Mouse (Mus musculus) forebrain, postnatal 0 days (tissue): ENCODE data around the gene Nfatc3. TPM values are rescaled to one million over a fixed set of nuclear protein-coding genes. Genes with fewer than 3 reads are reported as not detected.

ENCODE experiments used
- ATAC-seq: fragments of 200-750 bp; cut with Nextera tagmentation; 2 replicates; pipeline ENCODE4 v1.8.0; 2017; ENCODE audit warnings: mild to moderate bottlenecking, moderate library complexity
- DNase-seq: peaks from one replicate; pipeline ENCODE4 v3.0.0-alpha.2; 2015
- H3K27ac ChIP-seq: fragments of 300-500 bp; sonication (generic); 2 replicates; pipeline ENCODE4 v1.5.1; 2014; ENCODE audit warnings: low read depth, mild to moderate bottlenecking, antibody characterized with exemption, low read length, moderate library complexity, mixed read lengths
- H3K27me3 ChIP-seq: fragments of 300-500 bp; sonication (generic); 2 replicates; pipeline ENCODE4 v1.6.1; 2014; ENCODE audit warnings: mild to moderate bottlenecking, low read length, mixed read lengths; ENCODE audit not compliant: insufficient read depth
- H3K36me3 ChIP-seq: fragments of 300-500 bp; sonication (generic); 2 replicates; pipeline ENCODE4 v1.6.1; 2014; ENCODE audit warnings: mild to moderate bottlenecking, moderate library complexity; ENCODE audit not compliant: insufficient read depth
- H3K4me1 ChIP-seq: fragments of 300-500 bp; sonication (generic); 2 replicates; pipeline ENCODE4 v1.6.1; 2014; ENCODE audit warnings: antibody characterized with exemption; ENCODE audit not compliant: insufficient read depth
- H3K4me2 ChIP-seq: fragments of 300-500 bp; sonication (generic); 2 replicates; pipeline ENCODE4 v1.6.1; 2014; ENCODE audit warnings: low read depth, mild to moderate bottlenecking, moderate library complexity
- H3K4me3 ChIP-seq: fragments of 300-500 bp; sonication (generic); 2 replicates; pipeline ENCODE4 v1.5.1; 2014; ENCODE audit warnings: low read depth, low read length, mixed read lengths
- H3K9ac ChIP-seq: fragments of 300-500 bp; sonication (generic); 2 replicates; pipeline ENCODE4 v1.6.1; 2014; ENCODE audit warnings: mild to moderate bottlenecking
- H3K9me3 ChIP-seq: fragments of 300-500 bp; sonication (generic); 2 replicates; pipeline ENCODE4 v1.6.1; 2016; ENCODE audit warnings: low read length
- CTCF ChIP-seq: sonication (generic); IDR thresholded peaks from 2 replicates; pipeline ENCODE4 v1.5.1; 2016; ENCODE audit warnings: antibody characterized with exemption, control low read depth, low read depth
- WGBS: fragments of 180-500 bp; shearing (Covaris S2); extraction: QIAGEN DNeasy Blood & Tissue Kit; methylation state at CpG from one replicate; pipeline ENCODE4 v1.1.7; 2014; 5-methylcytosine and 5-hydroxymethylcytosine counted together
- polyA plus RNA-seq: library from polyadenylated mRNA; unstranded; fragments of >200 nt; fragmentation: Nextera tagmentation; extraction: Ambion mirVana; gene quantifications from 2 replicates; pipeline ENCODE4 v1.2.1, GENCODE M21; 2015
- total RNA-seq: library from RNA; depleted of rRNA; stranded (reverse); fragments of >200 nt; gene quantifications from 2 replicates; pipeline ENCODE4 v1.2.3, GENCODE M21; 2014

Gene Nfatc3
- total and polyA plus RNA-seq, 2 experiments from 2014 or later: 1.9 to 16.0 TPM

GRCm38 (mm10) chr8:106140191-106140590 lies 81.6 kb downstream of the Nfatc3 start:
- WGBS: 67% methylated on average over 5 of the region's 5 CpGs
- DNase-seq (no peak), ATAC-seq (no peak)
- Histone ChIP-seq H3K4me2 (no peak overlapping the region), H3K27ac (no peak overlapping the region), H3K27me3 (peaks cover 38% of the 10 kb centered on the region), H3K4me3 (no peak overlapping the region), H3K9me3 (no peaks in the 10 kb centered on the region), H3K36me3 (no peaks in the 10 kb centered on the region), H3K4me1 (peaks cover 16% of the 10 kb centered on the region), H3K9ac (no peak overlapping the region)
- no peak for TF ChIP-seq CTCF

DNA sequence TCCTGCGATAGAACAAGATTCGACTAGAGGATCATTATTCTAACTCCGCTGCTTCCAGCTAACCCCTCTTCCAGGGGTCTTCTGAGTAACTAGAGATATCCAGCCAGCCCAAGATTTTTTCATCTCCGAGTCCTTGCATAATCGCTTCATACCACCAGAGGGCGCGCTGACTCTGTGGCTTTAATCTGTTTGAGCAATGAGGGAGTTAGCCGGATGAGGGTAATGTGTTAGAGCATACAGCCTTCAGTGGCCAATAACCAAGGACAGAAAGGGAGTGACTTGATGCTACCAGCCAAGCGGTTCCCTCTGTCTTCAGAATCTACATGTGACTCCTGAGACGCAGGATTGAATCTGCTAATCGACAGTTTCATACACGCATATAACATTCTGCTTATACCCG lies 82.1 kb downstream of the Nfatc3 start:
- Histone ChIP-seq H3K27ac (no peak overlapping the region), H3K4me2 (no peak overlapping the region), H3K9me3 (no peaks in the 10 kb centered on the region), H3K4me3 (no peak overlapping the region), H3K9ac (no peak overlapping the region), H3K36me3 (no peaks in the 10 kb centered on the region), H3K27me3 (peaks cover 32% of the 10 kb centered on the region), H3K4me1 (peaks cover 16% of the 10 kb centered on the region)
- DNase-seq: peak; percentile 90
- peak; percentile 85 for ATAC-seq
- TF ChIP-seq CTCF: peak; percentile 93
- WGBS: 17% methylated on average over 13 of the region's 13 CpGs

- no peaks in the 10 kb centered on the region for H3K36me3 ChIP-seq
- H3K4me1 ChIP-seq: no peaks in the 10 kb centered on the region
Observed at GRCm38 (mm10) chr8:106145331-106145730, 86.7 kb downstream of the Nfatc3 start.

GRCm38 (mm10) chr8:106146014-106146413 lies 87.4 kb downstream of the Nfatc3 start:
- Histone ChIP-seq H3K27me3 (no peaks in the 10 kb centered on the region), H3K9ac (no peak overlapping the region), H3K27ac (no peak overlapping the region), H3K4me3 (no peak overlapping the region), H3K4me2 (no peak overlapping the region), H3K4me1 (peaks cover 5% of the 10 kb centered on the region), H3K36me3 (no peaks in the 10 kb centered on the region), H3K9me3 (no peaks in the 10 kb centered on the region)
- DNase-seq (no peak), ATAC-seq (no peak)
- 87% methylated on average over 4 of the region's 4 CpGs for WGBS
- no peak for TF ChIP-seq CTCF

More at GRCm38 (mm10) chr8:106145331-106145730, 86.7 kb downstream of the Nfatc3 start:
- DNase-seq (no peak), ATAC-seq (no peak)
- Histone ChIP-seq H3K27me3 (no peaks in the 10 kb centered on the region), H3K9ac (no peak overlapping the region), H3K9me3 (no peaks in the 10 kb centered on the region), H3K4me3 (no peak overlapping the region), H3K27ac (no peak overlapping the region), H3K4me2 (no peak overlapping the region)
- TF ChIP-seq CTCF: no peak
- WGBS: 88% methylated on average over 2 of the region's 2 CpGs

GRCm38 (mm10) chr8:106147868-106148565 lies 89.4 kb downstream of the Nfatc3 start:
- peaks cover 10% of the 10 kb centered on the region for H3K4me1 ChIP-seq
- no peak overlapping the region for H3K9ac ChIP-seq
- TF ChIP-seq CTCF: no peak
- ATAC-seq (no peak), DNase-seq (no peak)
- H3K9me3 ChIP-seq: no peaks in the 10 kb centered on the region
- H3K27ac ChIP-seq: no peak overlapping the region
- WGBS: 81% methylated on average over 6 of the region's 6 CpGs
- H3K27me3 ChIP-seq: no peaks in the 10 kb centered on the region
- H3K36me3 ChIP-seq: no peaks in the 10 kb centered on the region
- H3K4me2 ChIP-seq: no peak overlapping the region
- H3K4me3 ChIP-seq: no peak overlapping the region

GRCm38 (mm10) chr8:106149025-106149424 lies 90.4 kb downstream of the Nfatc3 start:
- ATAC-seq: no peak

GRCm38 (mm10) chr8:106149801-106150652 lies 91.4 kb downstream of the Nfatc3 start, which contains the start of gene Pla2g15:
Gene Pla2g15 (plus strand): TSS chr8:106150399.
- 1% methylated on average over 38 of the region's 38 CpGs for WGBS
- TF ChIP-seq CTCF: peak; percentile 25; the same call in 1 of the 2 replicates
- peaks cover 7% of the 10 kb centered on the region; the same call in 1 of the 2 replicates for H3K36me3 ChIP-seq
- H3K4me2 ChIP-seq: peak within 1 kb of the TSS; percentile 48
- H3K4me3 ChIP-seq: peak within 1 kb of the TSS; percentile 58
- H3K9me3 ChIP-seq: no peaks in the 10 kb centered on the region
- H3K27me3 ChIP-seq: no peaks in the 10 kb centered on the region
- DNase-seq (peak; percentile 92), ATAC-seq (peak; percentile 99)
- H3K9ac ChIP-seq: peak within 1 kb of the TSS; percentile 58
- H3K27ac ChIP-seq: 0 out of 2 replicates have a peak within 1 kb of the TSS, but pooled peaks have one; percentile 47
- peaks cover 10% of the 10 kb centered on the region for H3K4me1 ChIP-seq

More at GRCm38 (mm10) chr8:106149025-106149424, 90.4 kb downstream of the Nfatc3 start:
- no peak overlapping the region for H3K4me3 ChIP-seq
- H3K27ac ChIP-seq: no peak overlapping the region
- H3K36me3 ChIP-seq: no peaks in the 10 kb centered on the region; the same call in 1 of the 2 replicates
- no peak for DNase-seq
- peaks cover 10% of the 10 kb centered on the region for H3K4me1 ChIP-seq
- H3K27me3 ChIP-seq: no peaks in the 10 kb centered on the region
- H3K4me2 ChIP-seq: no peak overlapping the region
- H3K9ac ChIP-seq: no peak overlapping the region
- WGBS: 89% methylated on average over 6 of the region's 6 CpGs
- H3K9me3 ChIP-seq: no peaks in the 10 kb centered on the region
- TF ChIP-seq CTCF: no peak
